Mouse (Mus musculus): ENCODE data around the gene Efcab9. TPM values are rescaled to one million over a fixed set of nuclear protein-coding genes. Genes with fewer than 3 reads are reported as not detected.
"Not testable (repeated sequence)": the region's sequence is repeated elsewhere in the genome, so short reads cannot be mapped to it uniquely, and the experiment has no call there.

Gene Efcab9
- polyA plus RNA-seq, 1 experiment: not detected

GRCm38 (mm10) chr11:32530151-32530550 is 1.7 kb downstream of the Efcab9 start:
- DNase-seq: no peak
- Histone ChIP-seq H3K4me3 (replicated peaks; ENCODE audit: extremely low read depth, low read depth, low read length) (no peak overlapping the region), H3K4me1 (ENCODE audit: control insufficient read depth, insufficient read depth, low read length) (no peaks in the 10 kb centered on the region)
- TF ChIP-seq CTCF (IDR thresholded peaks at IDR 0.05; ENCODE audit: insufficient read depth, low read length) (peak; percentile 43), POLR2A (IDR thresholded peaks at IDR 0.05; ENCODE audit: borderline replicate concordance, extremely low read depth, low read depth, low read length) (no peak)
- WGBS: 78% methylated on average over 1 of the region's 1 CpGs

GRCm38 (mm10) chr11:32527006-32527405 is 4.9 kb downstream of the Efcab9 start:
- TF ChIP-seq CTCF (IDR thresholded peaks at IDR 0.05; ENCODE audit: insufficient read depth, low read length) (no peak), POLR2A (IDR thresholded peaks at IDR 0.05; ENCODE audit: borderline replicate concordance, extremely low read depth, low read depth, low read length) (no peak)
- H3K4me1 ChIP-seq (ENCODE audit: control insufficient read depth, insufficient read depth, low read length): no peaks in the 10 kb centered on the region
- 82% methylated on average over 4 of the region's 4 CpGs for WGBS
- no peak overlapping the region for H3K4me3 ChIP-seq (replicated peaks; ENCODE audit: extremely low read depth, low read depth, low read length)
- no peak for DNase-seq

GRCm38 (mm10) chr11:32524122-32524920 is 7.6 kb downstream of the Efcab9 start:
- H3K4me3 ChIP-seq (replicated peaks; ENCODE audit: extremely low read depth, low read depth, low read length): no peak overlapping the region
- WGBS: 82% methylated on average over 11 of the region's 11 CpGs
- no peaks in the 10 kb centered on the region for H3K4me1 ChIP-seq (ENCODE audit: control insufficient read depth, insufficient read depth, low read length)
- DNase-seq: no peak
- TF ChIP-seq POLR2A (IDR thresholded peaks at IDR 0.05; ENCODE audit: borderline replicate concordance, extremely low read depth, low read depth, low read length) (no peak), CTCF (IDR thresholded peaks at IDR 0.05; ENCODE audit: insufficient read depth, low read length) (no peak)

GRCm38 (mm10) chr11:32521246-32521645 is 10.6 kb downstream of the Efcab9 start:
- Histone ChIP-seq H3K4me1 (ENCODE audit: control insufficient read depth, insufficient read depth, low read length) (no peaks in the 10 kb centered on the region), H3K4me3 (replicated peaks; ENCODE audit: extremely low read depth, low read depth, low read length) (no peak overlapping the region)
- WGBS: 93% methylated on average over 2 of the region's 2 CpGs
- no peak for DNase-seq
- TF ChIP-seq CTCF (IDR thresholded peaks at IDR 0.05; ENCODE audit: insufficient read depth, low read length) (no peak), POLR2A (IDR thresholded peaks at IDR 0.05; ENCODE audit: borderline replicate concordance, extremely low read depth, low read depth, low read length) (no peak)

GRCm38 (mm10) chr11:32519354-32519753 is 12.5 kb downstream of the Efcab9 start:
- no peak overlapping the region for H3K4me3 ChIP-seq (replicated peaks; ENCODE audit: extremely low read depth, low read depth, low read length)
- H3K4me1 ChIP-seq (ENCODE audit: control insufficient read depth, insufficient read depth, low read length): no peaks in the 10 kb centered on the region
- 90% methylated on average over 1 of the region's 1 CpGs for WGBS
- DNase-seq: no peak
- no peak for TF ChIP-seq CTCF (IDR thresholded peaks at IDR 0.05; ENCODE audit: insufficient read depth, low read length)

GRCm38 (mm10) chr11:32518770-32519169 is 13.1 kb downstream of the Efcab9 start:
- Histone ChIP-seq H3K4me3 (replicated peaks; ENCODE audit: extremely low read depth, low read depth, low read length) (no peak overlapping the region), H3K4me1 (ENCODE audit: control insufficient read depth, insufficient read depth, low read length) (no peaks in the 10 kb centered on the region)
- no peak for TF ChIP-seq CTCF (IDR thresholded peaks at IDR 0.05; ENCODE audit: insufficient read depth, low read length)
- no peak for DNase-seq
- WGBS: 88% methylated on average over 4 of the region's 4 CpGs

GRCm38 (mm10) chr11:32516916-32517712 is 14.8 kb downstream of the Efcab9 start:
- DNase-seq: no peak
- WGBS: 87% methylated on average over 8 of the region's 8 CpGs

GRCm38 (mm10) chr11:32516091-32516490 is 15.8 kb downstream of the Efcab9 start:
- no peak for DNase-seq
- H3K4me1 ChIP-seq (ENCODE audit: control insufficient read depth, insufficient read depth, low read length): no peaks in the 10 kb centered on the region
- 87% methylated on average over 12 of the region's 12 CpGs for WGBS
- H3K4me3 ChIP-seq (replicated peaks; ENCODE audit: extremely low read depth, low read depth, low read length): no peak overlapping the region
- no peak for TF ChIP-seq POLR2A (IDR thresholded peaks at IDR 0.05; ENCODE audit: borderline replicate concordance, extremely low read depth, low read depth, low read length)
- TF ChIP-seq CTCF (IDR thresholded peaks at IDR 0.05; ENCODE audit: insufficient read depth, low read length): no peak

More at GRCm38 (mm10) chr11:32516916-32517712, 14.8 kb downstream of the Efcab9 start:
- no peak overlapping the region for H3K4me3 ChIP-seq (replicated peaks; ENCODE audit: extremely low read depth, low read depth, low read length)
- TF ChIP-seq CTCF (IDR thresholded peaks at IDR 0.05; ENCODE audit: insufficient read depth, low read length) (no peak), POLR2A (IDR thresholded peaks at IDR 0.05; ENCODE audit: borderline replicate concordance, extremely low read depth, low read depth, low read length) (no peak)
- H3K4me1 ChIP-seq (ENCODE audit: control insufficient read depth, insufficient read depth, low read length): no peaks in the 10 kb centered on the region

GRCm38 (mm10) chr11:32514853-32515252 is 17.0 kb downstream of the Efcab9 start:
- not testable (repeated sequence) for DNase-seq; H3K4me3 ChIP-seq (replicated peaks; ENCODE audit: extremely low read depth, low read depth, low read length)
- WGBS: 94% methylated on average over 4 of the region's 5 CpGs

GRCm38 (mm10) chr11:32510930-32511329 is 21.0 kb downstream of the Efcab9 start:
- TF ChIP-seq CTCF (IDR thresholded peaks at IDR 0.05; ENCODE audit: insufficient read depth, low read length): no peak
- no peak for TF ChIP-seq POLR2A (IDR thresholded peaks at IDR 0.05; ENCODE audit: borderline replicate concordance, extremely low read depth, low read depth, low read length)
- WGBS: 78% methylated on average over 1 of the region's 1 CpGs
- no peak overlapping the region for H3K4me3 ChIP-seq (replicated peaks; ENCODE audit: extremely low read depth, low read depth, low read length)
- DNase-seq: no peak
- no peaks in the 10 kb centered on the region for H3K4me1 ChIP-seq (ENCODE audit: control insufficient read depth, insufficient read depth, low read length)

More at GRCm38 (mm10) chr11:32514853-32515252, 17.0 kb downstream of the Efcab9 start:
- not testable (repeated sequence) for H3K4me1 ChIP-seq (ENCODE audit: control insufficient read depth, insufficient read depth, low read length)

Data from lung, adult 2 months (tissue).